ENCODE assay signal across 20 mouse cellular contexts in genomic region chr16:31462113-31462687, GRCm38 (mm10).
"Had no signal": no experiment of that assay in that cellular context is flagged by ENCODE, and none has a peak within 500 bp of the region (broad histone marks: within the 10 kb centered on the region; RNA-seq: fewer than 3 reads in every experiment).

No protein-coding gene starts in this region.

- H3K27me3 ChIP-seq: kidney, embryonic 15.5 days; limb, embryonic 12.5 days had no signal

- H3K36me3 ChIP-seq: kidney, embryonic 15.5 days; limb, embryonic 12.5 days had no signal

- H3K4me2 ChIP-seq: kidney, embryonic 15.5 days; limb, embryonic 12.5 days; lung, embryonic 14.5 days; midbrain, embryonic 11.5 days had no signal

- H3K9me3 ChIP-seq: kidney, embryonic 15.5 days; limb, embryonic 12.5 days had no signal

- DNase-seq: kidney, adult 2 months; kidney, postnatal 10 days; kidney, postnatal 36 days; layer of hippocampus, postnatal 36 days; liver, postnatal 0 days; lung, embryonic 14.5 days; lung, postnatal 10 days; lung, postnatal 36 days; midbrain, embryonic 14.5 days; right cerebral cortex, adult 18-20 months; right cerebral cortex, postnatal 14 days; right cerebral cortex, postnatal 4 days; thymus, adult 18-20 months; thymus, postnatal 36 days had no signal

- ATAC-seq: liver, postnatal 0 days had no signal

- H3K9ac ChIP-seq: kidney, embryonic 15.5 days; limb, embryonic 12.5 days; liver, embryonic 14.5 days; liver, postnatal 0 days; lung, embryonic 14.5 days had no signal

- H3K27ac ChIP-seq: kidney, embryonic 15.5 days; left cerebral cortex, adult 2 months; limb, embryonic 12.5 days; liver, embryonic 14.5 days; stomach, postnatal 0 days had no signal

- H3K4me3 ChIP-seq: kidney, embryonic 15.5 days; left cerebral cortex, adult 2 months; limb, embryonic 12.5 days had no signal
